Mouse (Mus musculus) G1E (cell line): ENCODE data around the gene Erbb2. TPM values are rescaled to one million over a fixed set of nuclear protein-coding genes. Genes with fewer than 3 reads are reported as not detected.

Source experiments
- ATAC-seq: 2 replicates; pipeline ENCODE4 v1.8.0; 2016; ENCODE audit warnings: mild to moderate bottlenecking; ENCODE audit not compliant: insufficient number of reproducible peaks, poor library complexity, low FRiP score, severe bottlenecking; ENCODE audit errors: extremely low read depth
- DNase-seq: peaks from one replicate; pipeline ENCODE4 v3.0.0; 2012; ENCODE audit warnings: low spot score
- H3K27me3 ChIP-seq: 2 replicates; pipeline ENCODE4 v1.6.1; 2012; ENCODE audit warnings: mild to moderate bottlenecking, low read length, inconsistent platforms; ENCODE audit not compliant: insufficient read depth
- H3K36me3 ChIP-seq: replicated peaks from 2 replicates; pipeline ENCODE3; 2012; ENCODE audit warnings: mild to moderate bottlenecking, inconsistent platforms
- H3K4me1 ChIP-seq: 2 replicates; pipeline ENCODE4 v1.6.1; 2012; ENCODE audit warnings: low read depth, low read length, inconsistent platforms, mixed read lengths; ENCODE audit not compliant: insufficient read depth
- H3K4me3 ChIP-seq: 2 replicates; pipeline ENCODE4 v1.5.1; 2012; ENCODE audit warnings: low read depth, mild to moderate bottlenecking, inconsistent platforms, low read length, moderate library complexity, mixed read lengths
- H3K9me3 ChIP-seq: replicated peaks from 2 replicates; pipeline ENCODE4 v1.6.1; 2012; ENCODE audit warnings: inconsistent platforms
- CTCF ChIP-seq: IDR thresholded peaks from 2 replicates; pipeline ENCODE4 v1.5.1; 2012; ENCODE audit warnings: low read depth, low read length, inconsistent platforms, mixed read lengths
- GATA1 ChIP-seq: IDR thresholded peaks from 2 replicates; pipeline ENCODE4 v1.6.1; 2012; ENCODE audit warnings: borderline replicate concordance, low read length, inconsistent platforms, mixed read lengths
- GATA2 ChIP-seq: IDR thresholded peaks from 2 replicates; pipeline ENCODE4 v1.6.1; 2012; ENCODE audit warnings: low read depth, low read length, inconsistent platforms, borderline replicate concordance
- POLR2AphosphoS5 ChIP-seq: IDR thresholded peaks from 2 replicates; pipeline ENCODE4 v1.6.1; 2012; ENCODE audit warnings: low read depth, low read length, inconsistent platforms; ENCODE audit not compliant: insufficient replicate concordance
- TAL1 ChIP-seq: conservative IDR thresholded peaks from 2 replicates; pipeline ENCODE4 v1.6.1; 2012; ENCODE audit warnings: low read depth, low read length, inconsistent platforms, mixed read lengths
- polyA plus RNA-seq: library from polyadenylated mRNA; stranded (reverse); fragments of >175 nt; gene quantifications from 2 replicates; pipeline ENCODE4 v1.2.3, GENCODE M21; 2012
- total RNA-seq, 2 experiments: library from RNA; stranded (forward) in 1 of 2; stranded (reverse) in 1 of 2; fragments of 200-1000 nt in 1 of 2; fragments of >200 nt in 1 of 2; fragmentation: Nextera tagmentation in 1 of 2; gene quantifications; 2 replicates each; pipeline ENCODE4 v1.2.3; 2014 to 2017

Erbb2 gene
- total and polyA plus RNA-seq, 3 experiments: 0.05 TPM; not detected in 2

DNA sequence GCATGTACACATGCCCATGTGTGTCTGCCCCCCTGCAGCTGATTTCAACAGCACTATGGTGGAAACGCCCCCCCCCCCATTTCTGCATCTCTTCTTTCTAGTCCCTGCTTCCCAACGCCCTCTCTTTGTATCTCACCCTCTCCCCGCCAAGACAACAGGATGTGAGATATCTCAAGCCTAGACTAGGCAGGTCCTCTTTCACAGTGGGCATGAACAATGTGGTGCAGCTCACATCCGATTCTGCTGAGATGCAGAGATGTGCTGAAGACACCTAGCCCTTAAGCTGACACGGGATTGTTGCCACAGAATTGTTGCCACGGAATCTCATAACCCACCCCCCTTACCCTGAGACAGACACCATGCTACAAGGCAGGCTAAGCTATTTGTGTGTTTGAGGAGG is 52.2 kb downstream of the Erbb2 start:
- DNase-seq: no peak
- Histone ChIP-seq H3K27me3 (peaks cover 40% of the 10 kb centered on the region), H3K9me3 (no peaks in the 10 kb centered on the region), H3K36me3 (no peaks in the 10 kb centered on the region), H3K4me3 (no peak overlapping the region), H3K4me1 (peaks cover 4% of the 10 kb centered on the region; the same call in 1 of the 2 replicates)
- no peak for ATAC-seq
- no peak for TF ChIP-seq CTCF
- TF ChIP-seq POLR2AphosphoS5: no peak

DNA sequence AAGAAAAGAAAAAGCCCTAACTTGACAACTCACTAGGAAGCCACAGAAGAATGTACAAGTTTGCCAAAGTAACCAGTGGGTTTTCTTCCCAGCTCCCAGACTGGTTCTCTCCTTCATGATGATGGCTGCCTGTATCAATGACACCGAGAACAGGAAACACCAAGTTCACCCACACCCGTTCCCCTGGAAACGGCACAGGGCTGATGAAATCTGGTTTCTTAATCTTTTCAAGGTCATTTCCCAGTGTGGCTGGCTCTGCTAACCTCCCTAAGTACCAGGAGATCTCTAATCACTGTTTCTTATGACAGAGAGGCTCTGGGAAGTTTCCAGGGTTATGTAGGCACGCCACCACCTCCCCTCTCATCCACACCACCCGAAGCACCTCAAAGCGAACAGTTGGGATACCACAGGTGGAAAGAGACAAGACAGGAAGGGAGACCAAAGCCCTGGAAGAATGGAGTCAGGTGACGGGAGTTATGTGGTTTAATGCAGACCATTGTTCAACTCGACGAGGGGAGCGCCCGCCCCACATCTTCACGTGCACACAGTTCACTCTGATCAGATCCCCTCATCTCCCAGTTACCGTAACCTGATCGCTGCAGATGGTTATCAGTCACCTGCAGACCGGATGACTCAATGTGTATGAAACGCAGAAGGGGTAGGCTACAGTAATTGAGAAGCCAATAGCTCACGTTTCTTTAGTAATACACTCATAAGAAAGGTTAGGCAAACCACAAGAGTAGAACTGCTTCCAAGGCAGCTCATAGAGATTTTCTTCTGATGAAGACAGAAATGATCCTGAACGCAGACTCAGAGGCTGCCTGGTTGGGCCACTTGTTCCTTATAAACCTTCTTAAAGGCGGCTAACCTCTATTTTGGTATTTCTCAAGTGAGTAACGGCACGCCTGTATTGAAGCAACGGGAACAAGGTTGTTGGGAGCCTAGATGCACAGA is 57.8 kb downstream of the Erbb2 start:
- H3K36me3 ChIP-seq: no peaks in the 10 kb centered on the region
- ATAC-seq: no peak
- no peak overlapping the region for H3K4me3 ChIP-seq

DNA sequence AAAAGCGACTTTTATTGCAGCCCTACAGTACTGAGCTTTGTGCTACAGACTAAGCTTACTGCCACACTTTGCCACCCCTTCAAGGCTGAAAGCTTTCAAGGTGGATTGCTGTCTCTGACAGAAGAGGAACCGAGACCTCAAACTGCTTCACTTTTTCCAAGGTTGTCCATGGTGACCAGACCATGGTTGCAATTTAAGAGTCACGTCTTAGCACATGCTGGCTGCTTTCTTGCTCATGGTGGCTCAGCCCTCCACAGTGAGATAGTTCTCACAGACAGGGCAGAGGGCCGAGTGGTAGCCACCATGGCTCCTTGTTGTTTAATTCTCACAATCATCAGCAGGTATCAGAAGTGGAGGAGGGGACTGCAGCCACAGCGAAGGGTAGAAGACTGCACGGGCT is 58.5 kb downstream of the Erbb2 start:
- peaks cover 47% of the 10 kb centered on the region for H3K27me3 ChIP-seq
- DNase-seq: no peak
- no peak overlapping the region for H3K4me3 ChIP-seq
- no peaks in the 10 kb centered on the region for H3K9me3 ChIP-seq
- ATAC-seq: no peak
- TF ChIP-seq CTCF: no peak
- no peak for TF ChIP-seq POLR2AphosphoS5
- TF ChIP-seq TAL1: no peak
- TF ChIP-seq GATA2: no peak
- no peak for TF ChIP-seq GATA1
- H3K4me1 ChIP-seq: no peaks in the 10 kb centered on the region
- H3K36me3 ChIP-seq: no peaks in the 10 kb centered on the region

More for the DNA sequence above, 57.8 kb downstream of the Erbb2 start:
- no peaks in the 10 kb centered on the region for H3K4me1 ChIP-seq
- H3K27me3 ChIP-seq: peaks cover 47% of the 10 kb centered on the region
- H3K9me3 ChIP-seq: no peaks in the 10 kb centered on the region
- no peak for TF ChIP-seq TAL1
- no peak for TF ChIP-seq POLR2AphosphoS5
- no peak for TF ChIP-seq GATA1
- TF ChIP-seq CTCF: no peak
- no peak for TF ChIP-seq GATA2
- no peak for DNase-seq

DNA sequence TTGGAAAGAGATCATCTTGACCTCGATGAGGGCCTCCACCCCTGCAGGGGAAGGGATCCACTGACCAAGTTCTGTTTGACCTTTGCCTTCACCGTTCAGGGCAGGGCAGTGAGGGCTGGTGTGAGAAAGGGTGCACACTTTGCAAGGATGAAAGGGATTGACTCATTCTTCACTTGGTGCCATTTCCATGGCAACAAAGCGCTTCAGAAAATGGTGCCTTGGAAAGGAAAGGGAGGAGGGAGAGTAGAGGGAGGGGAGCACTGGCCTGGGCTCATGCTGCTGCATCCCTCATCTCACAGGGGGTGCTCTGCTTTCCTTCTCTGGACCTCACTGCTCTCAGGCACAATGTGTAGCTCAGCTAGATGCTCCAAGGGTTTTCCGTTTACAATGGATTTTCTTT is 60.4 kb downstream of the Erbb2 start:
- Histone ChIP-seq H3K36me3 (no peaks in the 10 kb centered on the region), H3K4me3 (no peak overlapping the region), H3K27me3 (peaks cover 37% of the 10 kb centered on the region), H3K4me1 (no peaks in the 10 kb centered on the region), H3K9me3 (no peaks in the 10 kb centered on the region)
- DNase-seq: no peak
- no peak for ATAC-seq
- TF ChIP-seq CTCF: no peak

DNA sequence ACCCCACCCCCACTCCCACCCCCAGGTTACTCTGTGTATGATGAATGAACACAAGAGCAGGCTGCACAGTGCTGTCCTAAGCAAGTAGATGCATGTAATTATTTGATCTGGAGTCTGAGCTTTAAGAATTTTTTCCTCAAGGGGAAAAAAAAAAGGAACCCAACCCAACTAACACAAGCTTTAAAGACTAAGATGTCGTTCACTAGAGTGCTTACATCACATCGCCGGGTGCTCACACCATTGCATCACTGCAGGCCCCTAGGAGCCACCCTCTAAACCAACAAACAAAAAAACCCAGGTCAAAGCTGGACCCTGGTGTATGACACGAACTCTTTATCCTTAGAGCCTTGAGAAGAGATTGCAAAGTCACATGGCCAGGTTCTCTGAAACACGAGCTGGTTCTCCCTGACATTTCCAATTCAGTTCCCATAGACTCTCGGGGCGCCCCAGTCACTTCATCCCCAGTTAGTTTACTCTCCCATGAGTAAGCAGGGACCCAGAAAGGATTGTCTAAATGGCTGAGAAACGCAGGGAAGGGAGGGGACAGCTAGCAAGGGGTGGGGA is 61.7 kb downstream of the Erbb2 start:
- DNase-seq (no peak), ATAC-seq (no peak)
- Histone ChIP-seq H3K9me3 (no peaks in the 10 kb centered on the region), H3K36me3 (no peaks in the 10 kb centered on the region), H3K4me3 (no peak overlapping the region), H3K27me3 (peaks cover 26% of the 10 kb centered on the region), H3K4me1 (no peaks in the 10 kb centered on the region; the same call in 1 of the 2 replicates)
- TF ChIP-seq GATA1: no peak
- no peak for TF ChIP-seq GATA2

DNA sequence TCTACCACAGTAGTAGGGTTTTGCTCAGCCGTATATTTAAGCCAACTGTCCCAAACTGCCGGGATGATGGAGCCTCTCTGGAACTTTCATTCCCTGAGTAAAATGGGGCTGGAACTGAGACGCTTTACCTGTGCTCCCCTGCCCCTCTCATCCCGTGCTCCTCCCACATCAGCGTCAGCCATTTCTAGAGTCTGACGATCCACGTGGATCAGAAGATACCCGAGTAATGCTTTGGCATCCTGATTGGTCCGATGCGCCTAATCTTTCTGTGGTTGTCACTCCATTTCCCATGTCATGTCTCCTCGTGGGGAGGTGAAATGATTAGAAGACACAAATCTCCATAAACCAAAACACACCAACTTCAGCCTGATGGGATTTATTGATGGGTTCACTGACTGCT is 62.7 kb downstream of the Erbb2 start:
- Histone ChIP-seq H3K4me1 (no peaks in the 10 kb centered on the region; the same call in 1 of the 2 replicates), H3K9me3 (no peaks in the 10 kb centered on the region), H3K27me3 (peaks cover 19% of the 10 kb centered on the region), H3K4me3 (no peak overlapping the region), H3K36me3 (no peaks in the 10 kb centered on the region)
- TF ChIP-seq TAL1 (no peak), CTCF (no peak), GATA2 (no peak), GATA1 (no peak), POLR2AphosphoS5 (no peak)
- DNase-seq: no peak
- ATAC-seq: no peak
